Mouse (Mus musculus) neural tube, embryonic 14.5 days (tissue): ENCODE results near the gene Aff1. TPM values are rescaled to one million over a fixed set of nuclear protein-coding genes. Genes with fewer than 3 reads are reported as not detected.

Experiments
- ATAC-seq: fragments of 200-750 bp; cut with Nextera tagmentation; 2 replicates; pipeline ENCODE4 v1.8.0; 2017; ENCODE audit warnings: low read depth, mild to moderate bottlenecking, moderate TSS enrichment, moderate library complexity
- H3K27ac ChIP-seq: fragments of 300-500 bp; sonication (generic); 2 replicates; pipeline ENCODE4 v1.5.1; 2014; ENCODE audit warnings: low read depth, mild to moderate bottlenecking, control low read depth, low read length, moderate library complexity, mixed read lengths
- H3K27me3 ChIP-seq: fragments of 300-500 bp; sonication (generic); 2 replicates; pipeline ENCODE4 v1.6.1; 2014; ENCODE audit warnings: low read length; ENCODE audit not compliant: control insufficient read depth, insufficient read depth
- H3K36me3 ChIP-seq: fragments of 300-500 bp; sonication (generic); 2 replicates; pipeline ENCODE4 v1.6.1; 2014; ENCODE audit warnings: low read length, mixed read lengths; ENCODE audit not compliant: control insufficient read depth, insufficient read depth
- H3K4me1 ChIP-seq: fragments of 300-500 bp; sonication (generic); 2 replicates; pipeline ENCODE4 v1.6.1; 2014; ENCODE audit warnings: low read length; ENCODE audit not compliant: control insufficient read depth, insufficient read depth
- H3K4me2 ChIP-seq: fragments of 300-500 bp; sonication (generic); 2 replicates; pipeline ENCODE4 v1.6.1; 2014; ENCODE audit warnings: mild to moderate bottlenecking, low read depth, low read length, control low read depth
- H3K4me3 ChIP-seq: fragments of 300-500 bp; sonication (generic); 2 replicates; pipeline ENCODE4 v1.5.1; 2014; ENCODE audit warnings: low read depth, low read length, control low read depth, mixed read lengths
- H3K9ac ChIP-seq: fragments of 300-500 bp; sonication (generic); replicated peaks from 2 replicates; pipeline ENCODE4 v1.6.1; 2014; ENCODE audit warnings: low read depth, mild to moderate bottlenecking, control low read depth, low read length, mixed read lengths
- H3K9me3 ChIP-seq: fragments of 300-500 bp; sonication (generic); 2 replicates; pipeline ENCODE4 v1.6.1; 2016; ENCODE audit warnings: low read length; ENCODE audit not compliant: control insufficient read depth
- WGBS: fragments of 180-500 bp; shearing (Covaris S2); extraction: QIAGEN DNeasy Blood & Tissue Kit; methylation state at CpG from one replicate; pipeline ENCODE4 v1.1.7; 2014; 5-methylcytosine and 5-hydroxymethylcytosine counted together
- polyA plus RNA-seq: library from polyadenylated mRNA; unstranded; fragments of >200 nt; fragmentation: Nextera tagmentation; extraction: Ambion mirVana; gene quantifications from 2 replicates; pipeline ENCODE4 v1.2.1, GENCODE M21; 2014

Aff1 gene
- polyA plus RNA-seq, 1 experiment from 2014 or later = 2.1 TPM

- Histone ChIP-seq H3K9ac (no peak overlapping the region), H3K9me3 (no peaks in the 10 kb centered on the region), H3K4me3 (no peak overlapping the region), H3K27ac (no peak overlapping the region), H3K36me3 (no peaks in the 10 kb centered on the region), H3K4me1 (no peaks in the 10 kb centered on the region), H3K27me3 (no peaks in the 10 kb centered on the region), H3K4me2 (no peak overlapping the region)
- 69% methylated on average over 2 of the region's 2 CpGs for WGBS
- no peak for ATAC-seq
Measured at GRCm38 (mm10) chr5:103665876-103666275, 26.3 kb upstream of the Aff1 start.

GRCm38 (mm10) chr5:103671858-103672257 is 20.3 kb upstream of the Aff1 start:
- H3K9me3 ChIP-seq = no peaks in the 10 kb centered on the region
- no peaks in the 10 kb centered on the region; the same call in 1 of the 2 replicates for H3K27me3 ChIP-seq
- H3K36me3 ChIP-seq = no peaks in the 10 kb centered on the region
- H3K4me2 ChIP-seq = no peak overlapping the region
- no peak for ATAC-seq
- H3K4me1 ChIP-seq = no peaks in the 10 kb centered on the region
- WGBS = 68% methylated on average over 3 of the region's 3 CpGs
- no peak overlapping the region for H3K27ac ChIP-seq
- no peak overlapping the region for H3K9ac ChIP-seq
- H3K4me3 ChIP-seq = no peak overlapping the region

- 89% methylated on average over 4 of the region's 4 CpGs for WGBS
- H3K27me3 ChIP-seq = no peaks in the 10 kb centered on the region; the same call in 1 of the 2 replicates
- H3K27ac ChIP-seq = no peak overlapping the region
- no peaks in the 10 kb centered on the region for H3K36me3 ChIP-seq
- no peak overlapping the region for H3K9ac ChIP-seq
- ATAC-seq = no peak
- H3K9me3 ChIP-seq = no peaks in the 10 kb centered on the region
- H3K4me1 ChIP-seq = no peaks in the 10 kb centered on the region
- no peak overlapping the region for H3K4me2 ChIP-seq
- H3K4me3 ChIP-seq = no peak overlapping the region
Measured at GRCm38 (mm10) chr5:103673611-103674010, 18.6 kb upstream of the Aff1 start.

GRCm38 (mm10) chr5:103674482-103674881 is 17.7 kb upstream of the Aff1 start:
- Histone ChIP-seq H3K27ac (no peak overlapping the region), H3K4me3 (no peak overlapping the region), H3K9me3 (no peaks in the 10 kb centered on the region), H3K4me2 (no peak overlapping the region), H3K27me3 (no peaks in the 10 kb centered on the region; the same call in 1 of the 2 replicates), H3K4me1 (no peaks in the 10 kb centered on the region), H3K9ac (no peak overlapping the region), H3K36me3 (no peaks in the 10 kb centered on the region)
- no peak for ATAC-seq
- 45% methylated on average over 6 of the region's 6 CpGs for WGBS

- Histone ChIP-seq H3K36me3 (no peaks in the 10 kb centered on the region), H3K4me1 (no peaks in the 10 kb centered on the region), H3K27ac (no peak overlapping the region), H3K27me3 (no peaks in the 10 kb centered on the region; the same call in 1 of the 2 replicates), H3K4me2 (no peak overlapping the region), H3K9ac (no peak overlapping the region), H3K9me3 (no peaks in the 10 kb centered on the region), H3K4me3 (no peak overlapping the region)
- no peak for ATAC-seq
- WGBS = 88% methylated on average over 6 of the region's 6 CpGs
Measured at GRCm38 (mm10) chr5:103676289-103676881, 15.8 kb upstream of the Aff1 start.

- Histone ChIP-seq H3K4me2 (no peak overlapping the region), H3K4me1 (no peaks in the 10 kb centered on the region), H3K27ac (no peak overlapping the region), H3K27me3 (no peaks in the 10 kb centered on the region), H3K9me3 (no peaks in the 10 kb centered on the region), H3K36me3 (no peaks in the 10 kb centered on the region), H3K4me3 (no peak overlapping the region), H3K9ac (no peak overlapping the region)
- 83% methylated on average over 6 of the region's 6 CpGs for WGBS
- no peak for ATAC-seq
Measured at GRCm38 (mm10) chr5:103677894-103678293, 14.3 kb upstream of the Aff1 start.

GRCm38 (mm10) chr5:103678974-103679373 is 13.2 kb upstream of the Aff1 start:
- H3K36me3 ChIP-seq = no peaks in the 10 kb centered on the region
- H3K27me3 ChIP-seq = no peaks in the 10 kb centered on the region
- H3K27ac ChIP-seq = no peak overlapping the region
- no peak overlapping the region for H3K9ac ChIP-seq
- WGBS = 90% methylated on average over 5 of the region's 5 CpGs
- H3K4me2 ChIP-seq = no peak overlapping the region
- no peak for ATAC-seq
- no peaks in the 10 kb centered on the region for H3K9me3 ChIP-seq
- H3K4me1 ChIP-seq = no peaks in the 10 kb centered on the region
- H3K4me3 ChIP-seq = no peak overlapping the region

- Histone ChIP-seq H3K27me3 (no peaks in the 10 kb centered on the region), H3K27ac (no peak overlapping the region), H3K4me1 (no peaks in the 10 kb centered on the region), H3K9ac (no peak overlapping the region), H3K9me3 (no peaks in the 10 kb centered on the region), H3K4me2 (no peak overlapping the region), H3K4me3 (no peak overlapping the region), H3K36me3 (no peaks in the 10 kb centered on the region)
- no peak for ATAC-seq
- WGBS = 39% methylated on average over 4 of the region's 4 CpGs
Measured at GRCm38 (mm10) chr5:103680381-103680780, 11.8 kb upstream of the Aff1 start.

GRCm38 (mm10) chr5:103681824-103682223 is 10.3 kb upstream of the Aff1 start:
- WGBS = 68% methylated on average over 3 of the region's 3 CpGs
- no peak for ATAC-seq
- no peaks in the 10 kb centered on the region for H3K9me3 ChIP-seq

More at GRCm38 (mm10) chr5:103681824-103682223, 10.3 kb upstream of the Aff1 start:
- H3K9ac ChIP-seq = no peak overlapping the region
- no peaks in the 10 kb centered on the region for H3K27me3 ChIP-seq
- H3K4me3 ChIP-seq = no peak overlapping the region
- H3K27ac ChIP-seq = no peak overlapping the region
- no peaks in the 10 kb centered on the region for H3K36me3 ChIP-seq
- H3K4me1 ChIP-seq = no peaks in the 10 kb centered on the region
- no peak overlapping the region for H3K4me2 ChIP-seq
